Mouse (Mus musculus): ENCODE results near the gene Tsen54. TPM values are rescaled to one million over a fixed set of nuclear protein-coding genes. Genes with fewer than 3 reads are reported as not detected.

The Tsen54 gene
- polyA plus RNA-seq, 1 experiment from 2014 or later: 38.1 TPM

DNA sequence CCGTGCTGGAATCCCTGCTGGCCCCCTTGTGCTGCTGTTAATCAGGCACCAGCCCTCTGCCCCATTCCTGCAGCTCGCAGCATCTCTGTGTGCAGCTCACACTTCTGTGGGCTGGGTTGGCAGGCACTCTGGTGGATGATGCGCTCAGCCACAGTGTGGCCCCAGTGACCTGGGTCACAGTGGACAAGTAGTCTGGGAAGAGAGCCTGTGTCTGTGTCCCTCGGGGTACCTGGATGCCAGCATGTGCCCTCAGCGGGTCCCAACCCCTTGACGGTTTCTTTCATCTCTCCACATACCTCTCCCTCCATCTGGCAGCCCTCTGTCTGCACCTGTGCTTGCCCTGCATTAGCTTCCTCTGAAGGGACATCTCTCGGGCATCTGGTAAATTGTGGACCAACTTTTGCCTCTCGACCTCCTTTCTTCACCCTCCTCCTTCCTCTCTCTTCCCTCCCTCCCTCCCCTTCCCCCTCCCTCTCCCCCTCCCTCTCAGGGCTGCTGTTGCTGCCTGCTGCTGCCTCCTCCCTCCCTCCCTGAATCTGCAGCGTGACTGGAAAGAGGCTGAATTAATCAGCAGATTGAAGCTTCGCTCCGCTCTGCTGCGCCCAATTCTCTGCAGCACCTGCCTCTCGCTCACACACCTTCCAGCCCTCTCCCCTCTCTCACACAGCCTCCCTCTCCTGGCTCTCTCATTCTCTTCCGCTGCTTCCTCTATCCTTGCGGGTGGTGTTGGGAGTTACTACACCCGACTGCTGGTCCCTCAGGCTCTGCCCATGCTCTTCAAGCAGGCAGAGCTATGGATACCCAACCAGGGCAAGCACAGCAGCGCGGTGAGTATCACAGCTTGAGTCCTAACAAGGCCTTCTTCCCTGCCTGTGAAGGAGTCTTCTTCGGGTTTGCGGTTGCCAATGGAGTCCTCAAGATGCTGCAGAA, 34.1 kb upstream of the Tsen54 start:
- 9% methylated on average over 20 of the region's 20 CpGs for WGBS
- Histone ChIP-seq H3K4me3 (peak overlapping the region; percentile 46), H3K36me3 (peaks cover 12% of the 10 kb centered on the region), H3K27me3 (ENCODE audit: insufficient read depth, poor library complexity, severe bottlenecking) (peaks cover 20% of the 10 kb centered on the region), H3K27ac (peak overlapping the region; percentile 90), H3K4me1 (replicated peaks) (peaks cover 91% of the 10 kb centered on the region), H3K9me3 (no peaks in the 10 kb centered on the region)
- DNase-seq (ENCODE audit: low spot score): peak; percentile 69

DNA sequence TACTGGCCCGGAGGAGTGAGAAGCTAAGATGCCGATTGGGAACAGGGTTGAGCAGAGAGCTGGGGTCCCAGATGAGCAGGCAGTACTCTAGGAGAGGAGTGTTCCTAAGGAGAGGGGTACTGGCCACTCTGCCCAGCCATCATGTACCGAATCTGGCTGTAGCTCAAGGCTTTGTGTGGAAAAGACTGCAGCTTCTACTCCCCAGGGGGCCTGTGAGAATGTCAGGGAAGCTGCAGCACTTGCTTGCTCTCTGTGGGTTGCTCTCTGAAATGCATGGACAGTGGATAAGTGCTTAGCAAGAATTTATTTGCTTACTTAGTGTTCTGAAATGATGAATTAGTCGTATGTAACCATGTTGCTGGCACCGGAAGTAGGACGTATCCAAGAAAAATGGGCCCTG, 28.1 kb upstream of the Tsen54 start:
- 68% methylated on average over 6 of the region's 6 CpGs for WGBS
- DNase-seq (ENCODE audit: low spot score): no peak
- Histone ChIP-seq H3K9me3 (no peaks in the 10 kb centered on the region), H3K27me3 (ENCODE audit: insufficient read depth, poor library complexity, severe bottlenecking) (peaks cover 7% of the 10 kb centered on the region; the same call in 1 of the 2 replicates), H3K4me3 (no peak overlapping the region), H3K27ac (peak overlapping the region; percentile 63), H3K36me3 (peaks cover 66% of the 10 kb centered on the region), H3K4me1 (replicated peaks) (peaks cover 57% of the 10 kb centered on the region)

DNA sequence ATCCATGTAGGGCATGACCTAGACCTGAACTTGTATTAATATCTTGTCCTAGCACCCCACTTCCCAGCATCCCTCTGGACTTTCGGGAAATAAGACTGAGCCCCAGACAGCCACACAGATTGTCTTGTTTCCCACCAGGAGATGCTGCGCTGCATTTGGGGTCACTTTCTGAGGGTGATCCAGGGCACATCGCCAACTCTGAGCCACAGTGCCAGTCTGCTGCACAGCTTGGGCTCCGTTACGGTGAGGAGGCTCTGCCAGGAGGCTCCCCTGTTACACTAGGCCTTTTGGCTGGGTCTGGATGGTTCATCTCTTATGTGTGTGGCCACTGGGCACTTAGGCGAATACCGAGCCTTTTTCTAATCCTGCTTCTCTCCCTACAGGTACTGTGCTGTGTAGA, 24.7 kb upstream of the Tsen54 start:
- no peak for DNase-seq (ENCODE audit: low spot score)
- Histone ChIP-seq H3K9me3 (no peaks in the 10 kb centered on the region), H3K4me3 (no peak overlapping the region), H3K36me3 (peaks cover 95% of the 10 kb centered on the region), H3K4me1 (replicated peaks) (peaks cover 33% of the 10 kb centered on the region), H3K27me3 (ENCODE audit: insufficient read depth, poor library complexity, severe bottlenecking) (no peaks in the 10 kb centered on the region), H3K27ac (no peak overlapping the region)
- WGBS: 94% methylated on average over 7 of the region's 7 CpGs

DNA sequence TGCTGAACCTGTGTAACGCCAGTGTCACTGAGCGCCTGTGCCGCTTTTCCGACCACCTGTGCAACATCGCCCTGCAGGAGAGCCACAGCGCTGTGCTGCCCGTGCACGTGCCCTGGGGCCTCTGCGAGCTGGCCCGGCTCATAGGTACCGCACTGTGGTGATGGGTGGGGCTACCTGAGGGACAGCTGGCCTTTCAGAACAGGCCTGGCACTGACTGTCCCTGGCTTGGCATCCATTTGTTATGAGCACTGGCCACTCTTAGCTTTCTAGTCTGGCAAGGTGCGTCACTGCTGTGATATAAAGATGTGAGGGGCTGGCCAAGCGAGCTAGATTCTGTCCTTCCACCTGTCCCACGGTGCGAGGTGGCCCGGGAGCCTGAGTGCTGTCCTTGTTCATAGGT, 22.6 kb upstream of the Tsen54 start:
- H3K36me3 ChIP-seq: peaks cover 99% of the 10 kb centered on the region
- H3K27ac ChIP-seq: no peak overlapping the region
- WGBS: 94% methylated on average over 16 of the region's 16 CpGs
- peaks cover 12% of the 10 kb centered on the region; the same call in 1 of the 2 replicates for H3K4me1 ChIP-seq (replicated peaks)
- H3K4me3 ChIP-seq: no peak overlapping the region
- no peaks in the 10 kb centered on the region for H3K9me3 ChIP-seq
- no peaks in the 10 kb centered on the region for H3K27me3 ChIP-seq (ENCODE audit: insufficient read depth, poor library complexity, severe bottlenecking)
- no peak for DNase-seq (ENCODE audit: low spot score)

DNA sequence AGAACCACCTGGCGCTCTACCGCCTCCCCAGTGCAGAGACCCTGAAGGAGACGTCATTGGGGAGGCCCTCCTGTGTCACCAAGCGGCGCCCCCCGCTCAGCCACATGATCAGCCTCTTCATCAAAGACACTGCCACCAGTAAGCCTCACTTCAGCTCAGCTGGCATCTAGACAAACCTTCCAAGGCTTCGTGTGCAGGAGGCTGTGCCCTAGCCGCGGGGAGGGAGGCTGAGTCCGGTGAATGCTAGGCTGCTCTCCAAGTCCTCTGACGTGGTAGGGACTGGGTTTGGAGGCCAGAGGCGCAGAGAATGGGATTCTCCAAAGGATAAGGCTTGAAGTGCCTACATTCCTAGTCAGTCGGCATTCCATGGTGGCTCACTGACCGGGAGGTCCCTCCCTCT, 22.2 kb upstream of the Tsen54 start:
- H3K27me3 ChIP-seq (ENCODE audit: insufficient read depth, poor library complexity, severe bottlenecking): no peaks in the 10 kb centered on the region
- WGBS: 85% methylated on average over 14 of the region's 14 CpGs
- peaks cover 99% of the 10 kb centered on the region for H3K36me3 ChIP-seq
- no peak for DNase-seq (ENCODE audit: low spot score)
- H3K27ac ChIP-seq: no peak overlapping the region
- peaks cover 9% of the 10 kb centered on the region; the same call in 1 of the 2 replicates for H3K4me1 ChIP-seq (replicated peaks)
- no peaks in the 10 kb centered on the region for H3K9me3 ChIP-seq
- H3K4me3 ChIP-seq: no peak overlapping the region

DNA sequence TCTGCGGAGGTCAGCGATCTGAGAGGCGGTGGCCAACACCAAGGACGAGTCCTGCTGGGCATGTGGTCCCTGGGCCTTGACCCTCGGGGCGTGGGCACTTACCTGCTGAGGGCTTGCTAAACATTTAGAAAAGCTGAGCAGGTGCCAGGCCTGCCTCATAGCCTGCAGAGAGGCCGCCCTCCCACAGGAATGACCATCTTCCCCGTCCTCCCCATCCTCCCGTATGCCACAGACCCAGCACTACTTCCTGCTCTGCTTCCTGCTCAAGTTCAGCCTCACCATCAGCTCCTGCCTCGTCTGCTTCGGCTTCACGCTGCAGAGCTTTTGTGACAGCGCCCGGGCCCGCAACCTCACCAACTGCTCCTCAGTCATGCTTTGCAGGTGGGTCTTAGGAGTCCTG, 17.6 kb upstream of the Tsen54 start:
- Histone ChIP-seq H3K4me1 (replicated peaks) (no peaks in the 10 kb centered on the region), H3K4me3 (no peak overlapping the region), H3K27ac (peak overlapping the region; percentile 16; the same call in 1 of the 2 replicates), H3K27me3 (ENCODE audit: insufficient read depth, poor library complexity, severe bottlenecking) (no peaks in the 10 kb centered on the region), H3K9me3 (no peaks in the 10 kb centered on the region), H3K36me3 (peaks cover 100% of the 10 kb centered on the region)
- no peak for DNase-seq (ENCODE audit: low spot score)
- 89% methylated on average over 15 of the region's 15 CpGs for WGBS

DNA sequence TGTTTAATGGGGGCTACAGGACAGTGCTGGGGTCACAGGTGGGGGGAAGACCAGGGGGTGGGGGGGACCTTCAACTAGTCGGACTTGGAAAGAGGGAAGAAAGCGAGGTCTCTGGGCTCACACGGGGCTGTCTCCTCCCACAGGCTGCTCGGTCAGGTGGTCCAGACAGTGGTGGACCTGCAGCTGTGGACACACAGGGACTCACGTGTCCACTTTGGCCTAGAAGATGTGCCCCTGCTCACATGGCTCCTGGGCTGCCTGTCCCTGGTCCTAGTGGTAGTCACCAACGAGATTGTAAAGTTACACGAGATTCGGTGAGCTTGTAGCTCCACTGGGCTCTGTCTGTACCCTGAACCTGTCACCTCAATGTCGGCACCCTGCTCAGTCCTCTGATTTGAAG, 16.9 kb upstream of the Tsen54 start:
- Histone ChIP-seq H3K9me3 (no peaks in the 10 kb centered on the region), H3K27me3 (ENCODE audit: insufficient read depth, poor library complexity, severe bottlenecking) (no peaks in the 10 kb centered on the region), H3K4me3 (no peak overlapping the region), H3K4me1 (replicated peaks) (no peaks in the 10 kb centered on the region), H3K27ac (no peak overlapping the region), H3K36me3 (peaks cover 100% of the 10 kb centered on the region)
- 90% methylated on average over 9 of the region's 9 CpGs for WGBS
- DNase-seq (ENCODE audit: low spot score): no peak

DNA sequence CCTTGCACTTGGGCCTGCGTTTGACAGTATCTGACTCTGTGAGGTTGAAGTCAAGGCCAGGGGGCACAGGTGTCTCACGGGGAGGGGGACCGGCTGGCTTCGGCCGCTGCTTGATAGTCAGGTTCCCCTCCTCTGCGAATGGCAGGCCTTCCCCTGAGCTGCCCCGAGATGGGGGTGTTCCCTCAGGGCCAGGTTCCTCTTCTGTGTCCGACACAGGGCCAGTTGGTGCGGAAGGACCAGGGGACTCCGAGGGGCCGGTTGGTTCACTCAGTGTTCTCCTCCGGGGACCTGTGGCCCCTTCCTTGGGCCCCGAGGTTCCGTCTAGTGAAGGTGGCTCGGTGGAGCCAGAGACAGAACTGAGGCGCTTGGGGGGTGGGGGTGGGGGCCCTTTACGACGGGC, 13.5 kb upstream of the Tsen54 start:
- Histone ChIP-seq H3K4me3 (no peak overlapping the region), H3K27ac (no peak overlapping the region), H3K27me3 (ENCODE audit: insufficient read depth, poor library complexity, severe bottlenecking) (no peaks in the 10 kb centered on the region), H3K4me1 (replicated peaks) (no peaks in the 10 kb centered on the region), H3K36me3 (peaks cover 99% of the 10 kb centered on the region), H3K9me3 (no peaks in the 10 kb centered on the region)
- WGBS: 93% methylated on average over 18 of the region's 18 CpGs
- no peak for DNase-seq (ENCODE audit: low spot score)

DNA sequence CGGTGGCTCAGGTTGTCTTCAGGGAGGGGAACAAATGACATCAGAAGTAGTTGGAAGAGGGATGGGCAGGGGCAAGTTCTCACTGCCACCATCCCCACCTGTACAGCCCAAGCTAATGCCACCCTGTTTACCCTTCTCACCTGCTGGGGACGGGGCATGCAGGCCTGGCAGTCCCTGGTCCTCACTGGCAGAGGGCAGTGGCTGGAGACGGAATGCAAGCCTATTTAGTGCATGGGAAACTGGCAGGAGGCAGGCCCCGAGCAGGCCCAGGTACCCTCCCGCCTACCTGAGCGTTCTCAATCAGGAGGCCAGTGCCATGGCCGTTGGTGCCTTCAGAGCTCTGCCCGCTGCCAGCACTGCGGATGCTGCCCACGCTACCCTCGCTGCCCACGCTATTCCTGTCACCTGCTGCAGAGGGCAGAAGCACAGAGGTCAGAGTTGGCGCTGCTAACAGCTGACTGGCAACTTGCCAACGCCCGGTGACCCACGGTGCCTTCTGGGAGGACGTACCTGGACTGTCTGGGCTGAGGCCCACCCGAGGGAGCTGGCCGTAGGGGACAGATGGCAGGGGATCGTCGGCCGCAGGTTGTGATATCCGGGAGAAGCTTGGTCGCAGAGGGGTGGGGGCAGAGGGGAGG, 11.3 kb upstream of the Tsen54 start:
- Histone ChIP-seq H3K9me3 (no peaks in the 10 kb centered on the region), H3K4me1 (replicated peaks) (peaks cover 21% of the 10 kb centered on the region), H3K4me3 (no peak overlapping the region), H3K36me3 (peaks cover 99% of the 10 kb centered on the region), H3K27me3 (ENCODE audit: insufficient read depth, poor library complexity, severe bottlenecking) (no peaks in the 10 kb centered on the region), H3K27ac (no peak overlapping the region; the same call in 1 of the 2 replicates)
- DNase-seq (ENCODE audit: low spot score): no peak
- WGBS: 94% methylated on average over 24 of the region's 24 CpGs

DNA sequence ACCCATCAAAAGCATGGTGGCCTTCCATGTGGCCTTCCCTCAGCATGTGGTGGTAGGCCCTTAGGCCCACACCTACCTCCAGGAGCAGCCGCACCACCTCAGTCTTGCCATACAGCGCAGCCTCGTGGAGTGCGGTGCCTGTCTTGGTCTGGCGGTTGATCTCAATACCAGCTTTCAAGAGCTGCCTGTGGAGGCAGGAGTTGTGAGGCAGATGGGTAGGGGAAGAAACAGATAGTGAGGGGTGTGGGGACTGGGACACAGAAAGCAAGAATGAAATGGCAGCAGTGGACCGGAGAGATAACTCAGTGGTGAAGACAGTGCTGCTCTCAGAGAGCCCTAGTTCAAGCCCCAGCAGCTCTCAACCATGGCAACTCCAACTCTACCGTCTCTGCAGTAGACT, 9.5 kb upstream of the Tsen54 start:
- DNase-seq (ENCODE audit: low spot score): no peak
- Histone ChIP-seq H3K4me3 (no peak overlapping the region), H3K4me1 (replicated peaks) (peaks cover 39% of the 10 kb centered on the region), H3K9me3 (no peaks in the 10 kb centered on the region), H3K27me3 (ENCODE audit: insufficient read depth, poor library complexity, severe bottlenecking) (no peaks in the 10 kb centered on the region), H3K36me3 (peaks cover 99% of the 10 kb centered on the region), H3K27ac (peak overlapping the region; percentile 9; the same call in 1 of the 2 replicates)
- 95% methylated on average over 7 of the region's 7 CpGs for WGBS

DNA sequence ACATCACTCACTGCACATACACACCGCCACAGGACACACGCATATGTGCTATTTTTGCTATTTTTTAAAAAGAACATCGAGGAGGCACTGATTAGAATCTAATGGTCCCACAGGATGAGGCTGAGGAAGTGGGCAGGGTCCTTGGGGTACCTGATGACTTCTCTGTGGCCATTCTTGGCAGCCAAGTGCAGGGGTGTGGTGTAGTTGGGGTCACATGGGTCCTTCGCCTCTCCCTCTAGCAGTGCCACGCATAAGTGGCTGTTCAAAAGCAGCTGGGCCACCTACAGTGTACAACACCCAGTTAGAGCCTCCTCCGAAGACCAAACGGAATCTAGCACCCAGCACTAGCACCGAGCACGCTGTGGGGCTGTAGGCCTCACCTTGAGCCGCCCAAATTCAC, 8.4 kb upstream of the Tsen54 start:
- Histone ChIP-seq H3K27me3 (ENCODE audit: insufficient read depth, poor library complexity, severe bottlenecking) (no peaks in the 10 kb centered on the region), H3K4me1 (replicated peaks) (peaks cover 51% of the 10 kb centered on the region), H3K36me3 (peaks cover 99% of the 10 kb centered on the region), H3K9me3 (no peaks in the 10 kb centered on the region), H3K4me3 (no peak overlapping the region), H3K27ac (0 out of 2 replicates have a peak overlapping the region, but pooled peaks have one; percentile 78)
- no peak for DNase-seq (ENCODE audit: low spot score)
- WGBS: 95% methylated on average over 10 of the region's 10 CpGs

DNA sequence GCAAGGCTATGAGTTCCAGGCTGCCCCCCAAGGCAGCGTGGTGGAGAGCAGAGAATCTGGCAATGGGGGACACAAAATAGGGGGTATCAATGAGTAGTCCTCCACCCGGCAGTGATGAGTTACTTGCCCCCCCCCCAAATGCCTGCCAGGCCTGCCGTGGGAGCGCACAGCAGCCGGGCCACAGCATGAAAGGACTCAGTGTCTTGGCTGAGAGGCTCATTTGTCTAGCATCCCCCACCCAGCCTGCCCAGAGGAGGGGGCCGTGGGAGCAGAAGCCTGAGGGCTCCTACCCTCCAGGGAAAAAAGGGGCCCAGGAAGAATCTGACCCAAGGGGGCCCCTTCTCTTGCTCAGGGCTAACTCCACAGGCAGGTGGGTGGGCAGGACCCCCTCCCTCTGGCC, 7.2 kb upstream of the Tsen54 start:
- 0 out of 2 replicates have a peak overlapping the region, but pooled peaks have one; percentile 11 for H3K4me3 ChIP-seq
- H3K27me3 ChIP-seq (ENCODE audit: insufficient read depth, poor library complexity, severe bottlenecking): no peaks in the 10 kb centered on the region
- H3K9me3 ChIP-seq: no peaks in the 10 kb centered on the region
- peak overlapping the region; percentile 78 for H3K27ac ChIP-seq
- no peak for DNase-seq (ENCODE audit: low spot score)
- H3K4me1 ChIP-seq (replicated peaks): peaks cover 62% of the 10 kb centered on the region
- 81% methylated on average over 6 of the region's 6 CpGs for WGBS
- H3K36me3 ChIP-seq: peaks cover 98% of the 10 kb centered on the region

DNA sequence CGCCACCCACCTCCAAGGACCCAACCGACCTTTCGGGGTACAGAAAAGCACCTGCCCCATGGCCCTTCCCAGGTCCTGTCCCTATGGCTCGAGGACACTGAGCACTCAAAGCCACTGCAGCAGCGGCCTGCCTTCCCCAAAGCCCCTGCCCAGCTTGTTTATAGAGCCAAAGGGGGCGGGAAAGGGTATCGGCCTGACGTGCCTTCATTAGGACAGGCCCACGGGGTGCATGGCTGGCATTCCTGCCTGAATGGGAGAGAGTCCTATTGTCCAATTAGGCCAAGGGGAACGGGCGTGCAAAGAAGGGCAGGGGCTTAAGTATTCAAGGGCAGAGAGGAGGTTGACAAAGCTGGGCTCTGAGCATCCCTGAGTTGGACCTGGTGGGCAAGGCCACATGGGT, 6.6 kb upstream of the Tsen54 start:
- H3K4me1 ChIP-seq (replicated peaks): peaks cover 69% of the 10 kb centered on the region
- peaks cover 92% of the 10 kb centered on the region for H3K36me3 ChIP-seq
- H3K27me3 ChIP-seq (ENCODE audit: insufficient read depth, poor library complexity, severe bottlenecking): no peaks in the 10 kb centered on the region
- no peak for DNase-seq (ENCODE audit: low spot score)
- 0 out of 2 replicates have a peak overlapping the region, but pooled peaks have one; percentile 12 for H3K4me3 ChIP-seq
- H3K9me3 ChIP-seq: no peaks in the 10 kb centered on the region
- H3K27ac ChIP-seq: peak overlapping the region; percentile 78
- 63% methylated on average over 11 of the region's 11 CpGs for WGBS
